Mouse (Mus musculus) stomach, postnatal 0 days (tissue): ENCODE data around the gene Vps11.

ENCODE experiments used
- CTCF ChIP-seq: IDR thresholded peaks from 2 replicates; pipeline ENCODE4 v1.5.1; 2016; ENCODE audit warnings: antibody characterized with exemption, low read depth, mild to moderate bottlenecking, moderate library complexity
- EP300 ChIP-seq: optimal IDR thresholded peaks from 2 replicates; pipeline ENCODE3; 2016; ENCODE audit warnings: antibody characterized with exemption

DNA sequence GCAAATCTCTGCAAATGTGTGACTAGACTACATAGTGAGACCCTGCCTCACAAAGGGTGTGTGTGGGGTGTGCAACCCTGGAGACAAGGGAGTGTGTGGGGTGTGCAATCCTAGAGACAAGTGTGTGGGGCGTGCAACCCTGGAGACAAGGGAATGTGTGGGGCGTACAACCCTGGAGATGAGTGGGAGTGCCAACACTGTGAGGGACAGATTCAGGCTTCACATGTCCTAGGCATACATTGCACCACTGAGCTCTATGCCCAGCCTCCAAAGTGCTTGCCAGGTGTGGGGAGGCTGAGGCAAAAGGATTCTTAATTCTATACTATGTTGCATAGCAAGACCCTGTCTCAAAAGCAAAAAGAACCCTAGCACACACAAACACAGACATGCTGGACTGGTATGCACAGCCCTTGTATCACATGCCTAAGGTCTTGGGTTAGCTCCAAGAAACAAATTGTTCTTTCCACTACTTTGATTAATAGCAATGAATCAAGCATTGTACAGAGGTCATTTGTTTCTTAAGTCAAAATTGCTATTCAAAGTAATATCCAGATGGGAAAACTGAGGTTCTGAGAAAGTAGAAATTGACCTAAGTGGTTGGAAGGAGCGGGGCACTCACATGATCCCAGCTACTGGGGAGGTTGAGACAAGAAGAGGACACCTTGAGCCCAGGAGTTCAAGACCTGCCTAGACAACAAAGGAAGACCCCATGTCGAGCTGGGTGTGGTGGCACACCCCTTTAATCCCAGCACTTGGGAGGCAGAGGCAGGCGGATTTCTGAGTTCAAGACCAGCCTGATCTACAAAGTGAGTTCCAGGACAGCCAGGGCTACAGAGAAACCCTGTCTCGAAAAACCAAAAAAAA, 15.7 kb downstream of the Vps11 start:
- no peak for TF ChIP-seq CTCF
- no peak for TF ChIP-seq EP300
